Mouse (Mus musculus) thymus, adult 2 months (tissue): Measurements from ENCODE around the gene Slc30a5. TPM values are rescaled to one million over a fixed set of nuclear protein-coding genes. Genes with fewer than 3 reads are reported as not detected.
"Not testable (repeated sequence)": the region's sequence is repeated elsewhere in the genome, so short reads cannot be mapped to it uniquely, and the experiment has no call there.

Experiments
- DNase-seq: peaks from one replicate; pipeline ENCODE4 v3.0.0; 2021
- H3K27ac ChIP-seq: fragments of 200-500 bp; 2 replicates; pipeline ENCODE4 v1.5.1; 2012; ENCODE audit warnings: low read length, control low read depth; ENCODE audit not compliant: control insufficient read depth, insufficient read depth
- H3K27me3 ChIP-seq: fragments of 200-500 bp; 2 replicates; pipeline ENCODE4 v1.6.1; 2012; ENCODE audit warnings: mild to moderate bottlenecking, low read length, moderate library complexity, mixed read lengths; ENCODE audit not compliant: control insufficient read depth, insufficient read depth
- H3K36me3 ChIP-seq: fragments of 200-500 bp; 2 replicates; pipeline ENCODE4 v1.6.1; 2012; ENCODE audit warnings: mild to moderate bottlenecking, low read length, moderate library complexity; ENCODE audit not compliant: control insufficient read depth, insufficient read depth
- H3K4me1 ChIP-seq: fragments of 200-500 bp; replicated peaks from 2 replicates; pipeline ENCODE4 v1.6.1; 2012; ENCODE audit warnings: low read length; ENCODE audit not compliant: control insufficient read depth, insufficient read depth
- H3K4me3 ChIP-seq: fragments of 200-500 bp; 2 replicates; pipeline ENCODE4 v1.5.1; 2012; ENCODE audit warnings: mild to moderate bottlenecking, low read length, control low read depth, moderate library complexity; ENCODE audit not compliant: control insufficient read depth, insufficient read depth
- CTCF ChIP-seq: fragments of 200-500 bp; IDR thresholded peaks from 2 replicates; pipeline ENCODE4 v1.5.1; 2012; ENCODE audit warnings: mild to moderate bottlenecking, control low read depth, low read length, moderate library complexity, borderline replicate concordance; ENCODE audit not compliant: control insufficient read depth, poor library complexity, insufficient read depth; ENCODE audit errors: extremely low read depth
- POLR2A ChIP-seq: fragments of 200-500 bp; IDR thresholded peaks from 2 replicates; pipeline ENCODE4 v1.6.1; 2012; ENCODE audit warnings: mild to moderate bottlenecking, low read length, control low read depth, moderate library complexity; ENCODE audit not compliant: control insufficient read depth, poor library complexity, insufficient read depth; ENCODE audit errors: extremely low read depth
- WGBS: fragments of 180-500 bp; shearing (Covaris S2); methylation state at CpG from one replicate; pipeline ENCODE4 v1.1.7; 2018; 5-methylcytosine and 5-hydroxymethylcytosine counted together
- polyA plus RNA-seq: library from polyadenylated mRNA; depleted of rRNA; stranded (reverse); fragments of >200 nt; gene quantifications from 2 replicates; pipeline ENCODE4 v1.2.3, GENCODE M21; 2012

Slc30a5 gene
- polyA plus RNA-seq, 1 experiment: 31.4 TPM

DNA sequence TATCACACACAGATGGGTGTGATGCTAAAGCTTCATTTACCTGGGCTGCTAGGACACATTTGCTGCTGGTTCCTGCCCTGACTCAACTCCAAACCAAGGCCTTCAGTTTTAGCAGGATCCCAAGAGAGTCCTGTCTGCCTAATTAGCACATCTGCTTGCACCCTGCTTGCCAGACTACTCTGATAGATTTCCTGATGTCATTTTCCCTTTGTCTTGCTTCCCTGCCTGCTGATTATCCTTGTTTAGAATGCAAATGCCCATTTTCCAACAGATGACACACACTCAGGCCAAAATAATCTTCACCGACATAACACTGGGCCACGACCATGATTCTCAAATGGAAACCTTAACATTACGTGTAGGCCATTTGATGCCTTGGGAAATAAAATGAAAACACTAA lies 41.4 kb upstream of the Slc30a5 start:
- no peaks in the 10 kb centered on the region for H3K36me3 ChIP-seq
- H3K4me1 ChIP-seq: no peaks in the 10 kb centered on the region
- H3K4me3 ChIP-seq: no peak overlapping the region
- no peak overlapping the region for H3K27ac ChIP-seq
- no peak for DNase-seq
- H3K27me3 ChIP-seq: no peaks in the 10 kb centered on the region
- WGBS: 97% methylated on average over 3 of the region's 3 CpGs
- no peak for TF ChIP-seq CTCF
- no peak for TF ChIP-seq POLR2A

DNA sequence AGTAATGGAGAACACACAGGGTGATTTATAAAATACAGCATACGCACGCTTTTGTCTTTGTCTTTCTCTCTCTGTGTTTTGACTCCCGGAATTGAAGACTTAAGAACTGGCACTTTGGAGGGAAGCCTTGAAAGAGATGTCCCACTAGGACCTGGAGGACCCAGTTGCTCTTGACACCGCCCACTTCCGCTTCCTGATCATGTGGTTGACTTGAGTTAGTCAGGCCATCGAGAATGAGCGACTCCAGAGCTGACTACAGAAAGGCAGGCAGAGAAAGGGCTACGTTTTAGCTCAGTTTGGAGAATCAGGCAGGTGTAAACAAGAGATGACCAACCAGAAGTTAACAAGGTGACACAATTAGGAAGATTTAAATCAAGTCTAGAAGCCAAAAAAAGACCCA lies 40.3 kb upstream of the Slc30a5 start:
- Histone ChIP-seq H3K27me3 (no peaks in the 10 kb centered on the region), H3K27ac (no peak overlapping the region), H3K4me3 (no peak overlapping the region), H3K36me3 (no peaks in the 10 kb centered on the region), H3K4me1 (no peaks in the 10 kb centered on the region)
- WGBS: 78% methylated on average over 8 of the region's 8 CpGs
- TF ChIP-seq POLR2A: no peak
- no peak for TF ChIP-seq CTCF
- DNase-seq: no peak

DNA sequence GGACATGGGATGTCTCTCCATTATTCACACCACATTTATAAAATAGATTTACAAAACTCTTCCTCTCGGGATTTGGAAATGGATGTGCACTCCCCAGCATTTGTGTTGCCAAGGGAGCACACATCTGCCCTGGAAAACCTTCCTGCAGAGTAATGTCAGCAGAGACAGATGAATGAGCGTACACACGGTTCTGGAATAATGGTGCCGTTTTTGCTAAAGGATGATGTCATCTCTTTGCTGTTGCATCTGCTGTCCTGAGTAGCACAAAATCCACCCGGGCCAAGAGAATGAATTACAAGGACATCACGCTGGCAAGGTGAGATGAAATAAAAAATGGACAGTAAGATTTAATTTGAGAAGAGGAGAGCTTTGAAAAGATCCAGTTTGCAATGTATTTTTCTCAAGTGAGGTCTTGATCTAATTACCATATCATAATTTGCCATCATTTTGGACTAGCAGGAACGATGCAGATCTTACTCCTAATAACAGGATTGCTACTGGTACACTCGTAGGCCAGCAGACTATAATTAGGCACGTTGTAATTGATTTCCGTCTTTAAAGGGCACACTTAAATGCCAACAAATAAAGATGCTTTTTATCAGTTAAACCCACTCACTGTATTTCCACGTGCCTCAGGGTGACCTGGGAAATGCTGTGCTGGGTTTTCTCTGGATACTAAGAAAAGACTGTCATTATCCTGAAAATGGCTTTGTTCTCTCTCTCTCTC lies 38.4 kb upstream of the Slc30a5 start:
- WGBS: 92% methylated on average over 11 of the region's 11 CpGs
- TF ChIP-seq POLR2A (no peak), CTCF (no peak)

DNA sequence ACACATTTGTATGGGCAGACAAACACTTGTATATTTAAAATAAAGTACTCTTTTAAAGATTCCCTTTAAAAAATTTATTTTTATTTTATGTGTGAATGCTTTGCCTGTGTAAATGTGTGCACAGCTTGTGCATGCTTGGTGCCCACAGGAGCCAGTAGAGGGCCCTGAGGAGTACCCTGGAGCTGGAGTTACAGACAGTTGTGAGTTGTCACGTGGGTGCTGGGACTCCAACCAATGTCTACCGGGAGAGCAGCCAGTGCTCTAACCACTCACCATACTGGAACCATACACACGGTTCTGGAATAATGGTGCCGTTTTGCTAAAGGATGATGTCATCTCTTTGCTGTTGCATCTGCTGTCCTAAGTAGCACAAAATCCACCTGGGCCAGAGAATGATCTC lies 36.6 kb upstream of the Slc30a5 start:
- WGBS: 92% methylated on average over 4 of the region's 4 CpGs
- Histone ChIP-seq H3K27me3 (no peaks in the 10 kb centered on the region), H3K36me3 (no peaks in the 10 kb centered on the region), H3K4me3 (no peak overlapping the region), H3K4me1 (peaks cover 5% of the 10 kb centered on the region), H3K27ac (no peak overlapping the region)
- DNase-seq: no peak
- no peak for TF ChIP-seq CTCF
- no peak for TF ChIP-seq POLR2A

More for the DNA sequence above, 38.4 kb upstream of the Slc30a5 start:
- H3K27ac ChIP-seq: no peak overlapping the region
- no peaks in the 10 kb centered on the region for H3K27me3 ChIP-seq
- H3K4me3 ChIP-seq: no peak overlapping the region
- no peak for DNase-seq
- no peaks in the 10 kb centered on the region for H3K36me3 ChIP-seq
- H3K4me1 ChIP-seq: no peaks in the 10 kb centered on the region

DNA sequence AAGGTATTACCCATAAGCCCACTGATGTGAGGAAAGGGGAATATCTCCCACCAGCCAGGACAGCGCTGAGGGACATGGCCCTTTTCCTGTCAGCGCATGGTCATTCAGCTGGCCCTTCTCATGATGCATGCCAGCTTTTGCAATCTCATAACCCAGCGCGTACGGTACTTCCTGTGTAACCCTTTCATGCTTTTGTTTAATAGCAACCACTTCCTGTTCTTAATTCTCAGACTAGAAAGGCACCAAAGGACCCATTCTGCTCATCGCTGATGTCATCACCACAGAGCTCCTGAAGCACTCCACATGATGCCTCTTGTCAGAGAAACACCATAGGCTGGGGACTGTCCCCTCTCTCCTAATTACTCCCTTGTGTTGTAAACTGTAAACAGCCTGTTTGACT lies 33.1 kb upstream of the Slc30a5 start:
- TF ChIP-seq CTCF (no peak), POLR2A (no peak)
- H3K36me3 ChIP-seq: no peaks in the 10 kb centered on the region
- peaks cover 5% of the 10 kb centered on the region for H3K4me1 ChIP-seq
- no peaks in the 10 kb centered on the region for H3K27me3 ChIP-seq
- H3K4me3 ChIP-seq: no peak overlapping the region
- no peak overlapping the region for H3K27ac ChIP-seq
- 3% methylated on average over 6 of the region's 6 CpGs for WGBS
- no peak for DNase-seq

DNA sequence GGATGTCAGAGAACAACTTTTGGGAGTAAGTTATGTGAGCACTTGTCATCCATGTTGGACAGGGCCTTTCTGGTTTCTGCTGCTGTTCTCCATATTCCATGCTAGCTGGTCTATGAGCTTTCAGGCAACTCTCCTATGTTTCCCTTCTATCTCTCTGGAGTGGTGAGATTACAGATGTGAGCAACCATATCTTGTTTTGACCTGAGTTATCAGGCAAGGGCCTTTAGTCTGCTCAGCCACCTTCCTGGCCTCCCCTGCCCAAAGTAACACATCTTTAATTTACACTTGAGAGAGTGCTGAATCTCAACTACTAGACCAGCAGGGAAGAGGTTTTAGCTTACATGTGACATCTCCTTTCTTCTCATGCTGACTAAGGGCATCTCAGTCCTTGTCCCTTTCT lies 32.5 kb upstream of the Slc30a5 start:
- TF ChIP-seq CTCF (no peak), POLR2A (no peak)
- H3K4me1 ChIP-seq: peaks cover 5% of the 10 kb centered on the region
- H3K4me3 ChIP-seq: no peak overlapping the region
- no peaks in the 10 kb centered on the region for H3K27me3 ChIP-seq
- no peaks in the 10 kb centered on the region for H3K36me3 ChIP-seq
- no peak for DNase-seq
- no peak overlapping the region for H3K27ac ChIP-seq

DNA sequence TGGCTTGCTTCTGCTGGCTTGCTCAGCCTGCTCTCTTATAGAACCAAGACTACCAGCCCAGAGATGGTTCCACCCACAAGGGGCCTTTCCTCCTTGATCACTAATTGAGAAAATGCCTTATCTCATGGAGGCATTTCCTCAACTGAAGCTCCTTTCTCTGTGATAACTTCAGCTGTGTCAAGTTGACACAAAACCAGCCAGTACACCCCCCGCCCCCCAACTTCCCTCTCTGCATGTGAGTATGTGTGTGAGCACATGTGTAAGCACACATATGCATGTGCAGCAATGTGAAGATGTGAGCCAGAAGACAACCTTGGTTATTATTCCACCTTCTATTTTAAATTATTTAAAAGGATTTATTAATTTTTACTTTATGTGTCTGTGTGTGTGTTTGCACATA lies 30.7 kb upstream of the Slc30a5 start:
- 76% methylated on average over 1 of the region's 1 CpGs for WGBS
- H3K36me3 ChIP-seq, H3K4me1 ChIP-seq, H3K4me3 ChIP-seq, H3K27ac ChIP-seq, H3K27me3 ChIP-seq, DNase-seq: not testable (repeated sequence)
